Mouse (Mus musculus) midbrain, embryonic 14.5 days (tissue): Measurements from ENCODE around the gene Rasgrf1. TPM values are rescaled to one million over a fixed set of nuclear protein-coding genes. Genes with fewer than 3 reads are reported as not detected.

ENCODE experiments used
- polyA plus RNA-seq: library from polyadenylated mRNA; unstranded; fragments of >200 nt; fragmentation: Nextera tagmentation; extraction: Ambion mirVana; gene quantifications from 2 replicates; pipeline ENCODE4 v1.2.1, GENCODE M21; 2014

The Rasgrf1 gene
- polyA plus RNA-seq, 1 experiment from 2014 or later, result 3.5 TPM

Other genes with a start within 250 kb of the Rasgrf1 start
- gene Tmed3, start 204.8 kb upstream of the Rasgrf1 start, polyA plus RNA-seq, result 47.7 and 50.3 TPM in 2 replicates
- gene Ankrd34c, start 171.4 kb upstream of the Rasgrf1 start, polyA plus RNA-seq, result 0.05 TPM in 2 replicates
- 8.6 and 20.9 TPM in 2 replicates for gene Ctsh, start 144.2 kb downstream of the Rasgrf1 start, polyA plus RNA-seq
- gene Morf4l1, start 204.9 kb downstream of the Rasgrf1 start, polyA plus RNA-seq, result 616 and 659 TPM in 2 replicates